Mouse (Mus musculus) heart, embryonic 12.5 days (tissue): ENCODE data around the gene Slc6a6. TPM values are rescaled to one million over a fixed set of nuclear protein-coding genes. Genes with fewer than 3 reads are reported as not detected.

ENCODE experiments used
- ATAC-seq: fragments of 200-750 bp; cut with Nextera tagmentation; 2 replicates; pipeline ENCODE4 v1.8.0; 2017; ENCODE audit warnings: moderate TSS enrichment, moderate library complexity; ENCODE audit not compliant: insufficient number of reproducible peaks, low FRiP score
- H3K27ac ChIP-seq: fragments of 300-500 bp; sonication (generic); 2 replicates; pipeline ENCODE4 v1.5.1; 2016; ENCODE audit warnings: mild to moderate bottlenecking, moderate library complexity; ENCODE audit not compliant: poor library complexity, severe bottlenecking
- H3K27me3 ChIP-seq: fragments of 300-500 bp; sonication (generic); replicated peaks from 2 replicates; pipeline ENCODE4 v1.6.1; 2016; ENCODE audit warnings: mild to moderate bottlenecking, moderate library complexity
- H3K36me3 ChIP-seq: fragments of 300-500 bp; sonication (generic); 2 replicates; pipeline ENCODE4 v1.6.1; 2016; ENCODE audit warnings: mild to moderate bottlenecking, moderate library complexity
- H3K4me1 ChIP-seq: fragments of 300-500 bp; sonication (generic); replicated peaks from 2 replicates; pipeline ENCODE4 v1.6.1; 2016; ENCODE audit warnings: mild to moderate bottlenecking
- H3K4me2 ChIP-seq: fragments of 300-500 bp; sonication (generic); 2 replicates; pipeline ENCODE4 v1.6.1; 2016; ENCODE audit warnings: mild to moderate bottlenecking, moderate library complexity
- H3K4me3 ChIP-seq: fragments of 300-500 bp; sonication (generic); 2 replicates; pipeline ENCODE4 v1.5.1; 2016; ENCODE audit warnings: mild to moderate bottlenecking
- H3K9ac ChIP-seq: fragments of 300-500 bp; sonication (generic); 2 replicates; pipeline ENCODE4 v1.6.1; 2016; ENCODE audit warnings: mild to moderate bottlenecking, moderate library complexity
- H3K9me3 ChIP-seq: fragments of 300-500 bp; sonication (generic); replicated peaks from 2 replicates; pipeline ENCODE4 v1.6.1; 2016; ENCODE audit warnings: mild to moderate bottlenecking, moderate library complexity
- WGBS: fragments of 180-500 bp; shearing (Covaris S2); methylation state at CpG from one replicate; pipeline ENCODE4 v1.1.7; 2016; 5-methylcytosine and 5-hydroxymethylcytosine counted together
- polyA plus RNA-seq: library from polyadenylated mRNA; unstranded; fragments of >200 nt; fragmentation: Nextera tagmentation; extraction: Ambion mirVana; gene quantifications from 2 replicates; pipeline ENCODE4 v1.2.1, GENCODE M21; 2016

Slc6a6 gene
- polyA plus RNA-seq, 1 experiment from 2014 or later = 79.1 TPM

GRCm38 (mm10) chr6:91686597-91686996 lies 2.7 kb downstream of the Slc6a6 start:
- peaks cover 64% of the 10 kb centered on the region for H3K4me1 ChIP-seq
- H3K27ac ChIP-seq = peak overlapping the region; percentile 92
- peak overlapping the region; percentile 63 for H3K4me3 ChIP-seq
- H3K27me3 ChIP-seq = no peaks in the 10 kb centered on the region
- H3K4me2 ChIP-seq = peak overlapping the region; percentile 78
- no peak overlapping the region; the same call in 1 of the 2 replicates for H3K9ac ChIP-seq
- WGBS = 9% methylated on average over 4 of the region's 4 CpGs
- ATAC-seq = peak; percentile 24; the same call in 1 of the 2 replicates
- no peaks in the 10 kb centered on the region for H3K9me3 ChIP-seq
- H3K36me3 ChIP-seq = no peaks in the 10 kb centered on the region

- no peak overlapping the region for H3K27ac ChIP-seq
- no peaks in the 10 kb centered on the region for H3K27me3 ChIP-seq
- no peak overlapping the region; the same call in 1 of the 2 replicates for H3K4me3 ChIP-seq
- WGBS = 57% methylated on average over 6 of the region's 6 CpGs
- peaks cover 69% of the 10 kb centered on the region for H3K4me1 ChIP-seq
- peak overlapping the region; percentile 44 for H3K4me2 ChIP-seq
- peaks cover 10% of the 10 kb centered on the region for H3K36me3 ChIP-seq
- no peak overlapping the region for H3K9ac ChIP-seq
- ATAC-seq = no peak
- no peaks in the 10 kb centered on the region for H3K9me3 ChIP-seq
Measured at GRCm38 (mm10) chr6:91688021-91688420, 4.2 kb downstream of the Slc6a6 start.

GRCm38 (mm10) chr6:91689231-91689630 lies 5.4 kb downstream of the Slc6a6 start:
- Histone ChIP-seq H3K4me1 (peaks cover 73% of the 10 kb centered on the region), H3K9me3 (no peaks in the 10 kb centered on the region), H3K4me2 (peak overlapping the region; percentile 16; the same call in 1 of the 2 replicates), H3K4me3 (no peak overlapping the region), H3K36me3 (peaks cover 10% of the 10 kb centered on the region), H3K9ac (peak overlapping the region; percentile 19; the same call in 1 of the 2 replicates), H3K27me3 (no peaks in the 10 kb centered on the region), H3K27ac (peak overlapping the region; percentile 26; the same call in 1 of the 2 replicates)
- ATAC-seq = no peak

- peaks cover 10% of the 10 kb centered on the region for H3K36me3 ChIP-seq
- H3K9ac ChIP-seq = no peak overlapping the region
- ATAC-seq = no peak
- WGBS = 70% methylated on average over 7 of the region's 7 CpGs
- H3K9me3 ChIP-seq = no peaks in the 10 kb centered on the region
- H3K4me3 ChIP-seq = no peak overlapping the region
- H3K27me3 ChIP-seq = no peaks in the 10 kb centered on the region
- no peak overlapping the region for H3K27ac ChIP-seq
- H3K4me1 ChIP-seq = peaks cover 76% of the 10 kb centered on the region
- no peak overlapping the region for H3K4me2 ChIP-seq
Measured at GRCm38 (mm10) chr6:91690222-91690621, 6.4 kb downstream of the Slc6a6 start.

GRCm38 (mm10) chr6:91690646-91691045 lies 6.8 kb downstream of the Slc6a6 start:
- no peaks in the 10 kb centered on the region for H3K27me3 ChIP-seq
- H3K4me1 ChIP-seq = peaks cover 77% of the 10 kb centered on the region
- no peak overlapping the region for H3K9ac ChIP-seq
- no peak overlapping the region for H3K27ac ChIP-seq
- peaks cover 10% of the 10 kb centered on the region for H3K36me3 ChIP-seq
- H3K4me2 ChIP-seq = no peak overlapping the region
- no peaks in the 10 kb centered on the region for H3K9me3 ChIP-seq
- no peak for ATAC-seq
- WGBS = 89% methylated on average over 7 of the region's 7 CpGs
- no peak overlapping the region for H3K4me3 ChIP-seq

GRCm38 (mm10) chr6:91691576-91691975 lies 7.7 kb downstream of the Slc6a6 start:
- peaks cover 72% of the 10 kb centered on the region for H3K4me1 ChIP-seq
- H3K36me3 ChIP-seq = peaks cover 10% of the 10 kb centered on the region
- H3K9ac ChIP-seq = no peak overlapping the region
- H3K27me3 ChIP-seq = no peaks in the 10 kb centered on the region
- H3K4me2 ChIP-seq = no peak overlapping the region
- no peak overlapping the region for H3K27ac ChIP-seq
- no peaks in the 10 kb centered on the region for H3K9me3 ChIP-seq
- ATAC-seq = no peak
- WGBS = 87% methylated on average over 4 of the region's 4 CpGs
- no peak overlapping the region for H3K4me3 ChIP-seq

GRCm38 (mm10) chr6:91693301-91693886 lies 9.5 kb downstream of the Slc6a6 start:
- 81% methylated on average over 17 of the region's 17 CpGs for WGBS
- Histone ChIP-seq H3K4me2 (no peak overlapping the region), H3K36me3 (peaks cover 10% of the 10 kb centered on the region), H3K27me3 (no peaks in the 10 kb centered on the region), H3K9ac (no peak overlapping the region), H3K27ac (no peak overlapping the region), H3K9me3 (no peaks in the 10 kb centered on the region), H3K4me1 (peaks cover 64% of the 10 kb centered on the region), H3K4me3 (no peak overlapping the region)
- no peak for ATAC-seq

GRCm38 (mm10) chr6:91694610-91695009 lies 10.8 kb downstream of the Slc6a6 start:
- Histone ChIP-seq H3K4me1 (peaks cover 55% of the 10 kb centered on the region), H3K4me3 (no peak overlapping the region), H3K36me3 (peaks cover 18% of the 10 kb centered on the region), H3K4me2 (no peak overlapping the region), H3K27me3 (no peaks in the 10 kb centered on the region), H3K9me3 (no peaks in the 10 kb centered on the region), H3K27ac (peak overlapping the region; percentile 34; the same call in 1 of the 2 replicates), H3K9ac (0 out of 2 replicates have a peak overlapping the region, but pooled peaks have one; percentile 42)
- no peak for ATAC-seq
- WGBS = 51% methylated on average over 7 of the region's 7 CpGs

GRCm38 (mm10) chr6:91698831-91699230 lies 15.0 kb downstream of the Slc6a6 start:
- H3K27me3 ChIP-seq = no peaks in the 10 kb centered on the region
- WGBS = 86% methylated on average over 1 of the region's 1 CpGs
- H3K9me3 ChIP-seq = no peaks in the 10 kb centered on the region
- no peak overlapping the region for H3K9ac ChIP-seq
- no peak for ATAC-seq
- H3K27ac ChIP-seq = no peak overlapping the region
- peaks cover 42% of the 10 kb centered on the region for H3K36me3 ChIP-seq
- no peak overlapping the region for H3K4me3 ChIP-seq
- H3K4me2 ChIP-seq = no peak overlapping the region
- H3K4me1 ChIP-seq = peaks cover 39% of the 10 kb centered on the region

- H3K4me2 ChIP-seq = no peak overlapping the region
- H3K27ac ChIP-seq = no peak overlapping the region
- peaks cover 32% of the 10 kb centered on the region for H3K4me1 ChIP-seq
- H3K27me3 ChIP-seq = no peaks in the 10 kb centered on the region
- H3K36me3 ChIP-seq = peaks cover 48% of the 10 kb centered on the region
- no peak for ATAC-seq
- no peak overlapping the region for H3K4me3 ChIP-seq
- H3K9me3 ChIP-seq = no peaks in the 10 kb centered on the region
- 81% methylated on average over 4 of the region's 4 CpGs for WGBS
- H3K9ac ChIP-seq = no peak overlapping the region
Measured at GRCm38 (mm10) chr6:91699482-91700200, 15.8 kb downstream of the Slc6a6 start.

GRCm38 (mm10) chr6:91700823-91701621 lies 17.2 kb downstream of the Slc6a6 start:
- H3K9ac ChIP-seq = no peak overlapping the region
- no peak overlapping the region for H3K27ac ChIP-seq
- peaks cover 22% of the 10 kb centered on the region for H3K4me1 ChIP-seq
- no peak overlapping the region for H3K4me3 ChIP-seq
- no peak overlapping the region for H3K4me2 ChIP-seq
- 77% methylated on average over 11 of the region's 11 CpGs for WGBS
- no peaks in the 10 kb centered on the region for H3K9me3 ChIP-seq
- peaks cover 58% of the 10 kb centered on the region for H3K36me3 ChIP-seq
- ATAC-seq = no peak
- H3K27me3 ChIP-seq = no peaks in the 10 kb centered on the region
